Mouse (Mus musculus) E14TG2a.4 (cell line): ENCODE data around the gene Zic4.

ENCODE experiments used
- CTCF ChIP-seq: conservative IDR thresholded peaks from 2 replicates; pipeline ENCODE4 v1.5.1; 2014; ENCODE audit warnings: low read length
- NANOG ChIP-seq: IDR thresholded peaks from 2 replicates; pipeline ENCODE4 v1.6.1; 2014; ENCODE audit warnings: borderline replicate concordance, low read length, mixed read lengths

DNA sequence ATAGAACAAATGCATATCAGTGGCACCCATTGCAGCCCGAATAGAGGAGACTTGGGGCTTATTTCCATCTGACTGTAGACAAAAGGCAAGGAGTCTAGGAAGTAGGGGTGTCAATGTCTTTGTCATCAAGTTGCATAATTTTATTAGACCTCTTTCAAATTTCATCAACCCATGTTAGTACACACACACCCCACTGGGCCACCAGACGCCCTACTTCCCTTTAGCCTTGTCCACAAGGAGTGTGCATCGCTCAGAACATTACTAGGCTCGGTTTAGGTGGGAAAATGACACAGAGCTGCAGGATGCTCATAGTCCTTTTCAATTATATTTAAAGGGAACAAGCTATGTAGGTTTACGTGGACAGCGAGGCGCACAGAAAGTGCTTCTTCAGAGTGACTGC lies 37.8 kb downstream of the Zic4 start:
- no peak for TF ChIP-seq CTCF
- TF ChIP-seq NANOG = no peak
